Mouse (Mus musculus): ENCODE measurements around the gene Gm7903.
"Not testable (repeated sequence)": the region's sequence is repeated elsewhere in the genome, so short reads cannot be mapped to it uniquely, and the experiment has no call there.

The Gm7903 gene

GRCm38 (mm10) chrX:135433535-135433934 is at the start of gene Gm7903:
TSS of gene Gm7903 (plus strand) at chrX:135433835.
- not testable (repeated sequence) for DNase-seq

DNA sequence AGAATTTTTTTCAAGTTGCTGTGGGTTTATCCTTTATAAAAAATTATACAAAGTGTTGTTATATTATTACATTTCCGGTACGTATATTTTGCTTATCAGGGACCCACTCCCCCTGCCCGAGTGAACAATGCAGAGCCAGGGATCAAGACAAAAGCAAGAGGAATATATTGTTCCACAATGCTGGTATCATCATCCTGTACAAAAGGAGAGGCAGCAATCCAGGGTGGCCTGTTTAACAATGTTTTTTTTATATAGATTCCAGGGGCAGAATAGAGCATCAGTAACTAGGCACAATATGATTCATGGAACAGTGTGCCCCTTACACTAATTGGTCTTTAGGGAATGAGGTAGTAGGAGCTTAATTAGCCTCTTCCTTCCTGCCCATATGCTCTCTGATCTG is 30.1 kb upstream of the Gm7903 start:
- not testable (repeated sequence) for DNase-seq

DNA sequence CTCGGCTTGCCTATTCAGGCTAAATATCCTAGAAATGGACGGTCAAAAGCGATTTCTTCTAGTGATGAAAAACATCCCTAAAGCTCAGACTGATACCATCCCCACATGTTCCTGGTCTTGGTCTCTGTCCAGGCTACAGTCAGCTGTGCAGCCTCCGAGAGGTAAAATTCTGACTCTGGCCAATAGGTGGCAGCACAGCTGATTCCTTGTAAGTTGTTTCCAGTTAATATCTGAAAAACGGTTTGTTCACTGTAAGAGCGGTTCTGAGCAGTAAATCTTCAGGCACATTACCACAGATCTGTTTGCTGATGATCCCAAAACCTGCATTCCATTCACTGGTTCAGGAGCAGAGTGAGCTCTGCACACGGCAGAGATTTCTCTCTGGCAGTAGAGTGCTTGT is 12.4 kb upstream of the Gm7903 start:
- DNase-seq: not testable (repeated sequence)

DNA sequence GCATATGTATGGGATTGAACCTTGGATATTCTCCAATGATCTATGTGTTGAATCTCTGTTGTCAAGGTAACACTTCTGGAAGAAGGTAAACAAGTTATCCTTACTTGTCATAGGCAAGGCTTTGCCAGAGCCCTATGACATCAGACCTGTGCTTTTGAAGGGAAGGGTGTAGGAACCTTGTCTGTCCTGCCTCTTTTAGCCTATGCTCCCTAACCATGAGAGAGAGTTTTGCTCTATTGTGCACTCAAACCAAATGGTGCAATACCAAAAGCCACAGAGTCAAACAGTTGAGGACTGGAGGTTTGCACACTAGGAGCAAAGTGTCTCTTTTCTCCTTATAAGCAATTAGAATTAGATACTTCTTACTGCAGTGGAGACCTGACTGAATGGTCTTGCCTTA is 11.8 kb upstream of the Gm7903 start:
- not testable (repeated sequence) for DNase-seq

DNA sequence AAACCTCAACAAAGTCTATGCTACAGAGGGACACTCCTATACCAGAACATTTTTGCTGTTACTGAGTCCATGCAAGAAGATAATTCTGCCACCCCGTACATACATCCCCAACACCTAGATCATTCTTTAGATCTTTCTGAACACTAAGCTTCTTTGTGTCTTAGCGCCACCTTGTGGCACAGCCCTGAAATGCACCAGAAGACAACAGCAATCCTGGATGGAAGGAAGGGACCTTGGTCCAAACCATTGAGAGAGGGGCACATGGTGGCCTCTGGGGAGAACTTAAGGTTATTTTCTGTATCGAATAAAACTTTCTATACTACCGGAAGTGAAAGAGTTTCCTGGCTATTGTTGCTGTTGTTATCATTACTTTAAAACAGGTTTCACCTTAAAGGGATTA is 11.2 kb upstream of the Gm7903 start:
- not testable (repeated sequence) for DNase-seq

DNA sequence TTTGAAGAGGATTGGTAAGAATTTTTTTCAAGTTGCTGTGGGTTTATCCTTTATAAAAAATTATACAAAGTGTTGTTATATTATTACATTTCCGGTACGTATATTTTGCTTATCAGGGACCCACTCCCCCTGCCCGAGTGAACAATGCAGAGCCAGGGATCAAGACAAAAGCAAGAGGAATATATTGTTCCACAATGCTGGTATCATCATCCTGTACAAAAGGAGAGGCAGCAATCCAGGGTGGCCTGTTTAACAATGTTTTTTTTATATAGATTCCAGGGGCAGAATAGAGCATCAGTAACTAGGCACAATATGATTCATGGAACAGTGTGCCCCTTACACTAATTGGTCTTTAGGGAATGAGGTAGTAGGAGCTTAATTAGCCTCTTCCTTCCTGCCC is 30.5 kb downstream of the Gm7903 start:
- not testable (repeated sequence) for DNase-seq

GRCm38 (mm10) chrX:135481902-135482301 is 48.3 kb downstream of the Gm7903 start:
- DNase-seq: not testable (repeated sequence)

DNA sequence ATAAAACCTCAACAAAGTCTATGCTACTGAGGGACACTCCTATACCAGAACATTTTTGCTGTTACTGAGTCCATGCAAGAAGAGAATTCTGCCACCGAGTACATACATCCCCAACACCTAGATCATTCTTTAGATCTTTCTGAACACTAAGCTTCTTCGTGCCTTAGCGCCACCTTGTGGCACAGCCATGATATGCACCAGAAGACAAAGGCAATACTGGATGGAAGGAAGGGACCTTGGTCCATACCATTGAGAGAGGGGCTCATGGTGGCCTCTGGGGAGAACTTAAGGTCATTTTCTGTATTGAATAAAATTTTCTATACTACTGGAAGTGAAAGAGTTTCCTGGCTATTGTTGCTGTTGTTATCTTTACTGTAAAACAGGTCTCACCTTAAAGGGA is 49.5 kb downstream of the Gm7903 start:
- DNase-seq: not testable (repeated sequence)
